Mouse (Mus musculus) urinary bladder, postnatal 25 days (tissue): ENCODE measurements around the gene Cyp2c39.
"Not testable (repeated sequence)": the region's sequence is repeated elsewhere in the genome, so short reads cannot be mapped to it uniquely, and the experiment has no call there.

Source experiments
- DNase-seq: peaks from one replicate; pipeline ENCODE4 v3.0.0; 2022; ENCODE audit warnings: low spot score

The Cyp2c39 gene

DNA sequence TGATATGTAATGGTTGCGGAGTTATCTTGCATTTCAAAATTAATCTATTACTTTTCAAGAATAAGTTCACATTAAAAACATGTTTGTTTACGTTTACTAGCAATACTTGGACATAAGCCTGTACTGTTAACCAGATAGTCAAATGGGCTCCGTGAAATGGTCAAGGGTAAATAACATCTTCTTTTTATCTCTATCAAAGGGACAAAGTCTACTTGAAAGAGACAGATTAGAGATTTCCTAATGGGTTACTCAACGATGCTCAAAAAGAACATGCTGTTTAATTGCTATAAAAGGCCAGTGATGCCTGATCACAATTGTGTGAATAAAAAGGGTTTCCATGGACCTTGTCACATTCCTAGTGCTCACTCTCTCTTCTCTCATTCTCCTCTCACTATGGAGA lies at the start of gene Cyp2c39:
Gene Cyp2c39 (plus strand): TSS at position 329 of the 400 bp plus-strand sequence.
- DNase-seq, result no peak

DNA sequence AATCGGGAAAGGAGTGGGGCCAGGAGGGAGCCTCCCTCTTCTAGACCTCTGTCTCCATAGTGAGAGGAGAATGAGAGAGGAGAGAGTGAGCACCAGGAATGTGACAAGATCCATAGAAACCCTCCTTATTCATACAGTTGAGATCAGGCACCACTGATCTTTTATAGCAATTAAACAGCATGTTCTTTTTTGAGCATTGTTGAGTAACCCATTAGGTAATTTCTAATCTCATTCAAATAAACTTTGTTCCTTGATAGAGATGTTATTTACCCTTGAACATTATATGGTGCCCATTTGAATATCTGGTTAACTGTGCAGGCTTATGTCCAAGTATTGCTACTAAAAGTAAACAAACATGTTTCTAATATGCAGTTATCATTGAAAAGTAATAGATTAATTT lies 47.7 kb upstream of the Cyp2c39 start, which contains the start of gene Cyp2c38:
Gene Cyp2c38 (minus strand): TSS at position 135 of the 400 bp plus-strand sequence.
- no peak for DNase-seq

DNA sequence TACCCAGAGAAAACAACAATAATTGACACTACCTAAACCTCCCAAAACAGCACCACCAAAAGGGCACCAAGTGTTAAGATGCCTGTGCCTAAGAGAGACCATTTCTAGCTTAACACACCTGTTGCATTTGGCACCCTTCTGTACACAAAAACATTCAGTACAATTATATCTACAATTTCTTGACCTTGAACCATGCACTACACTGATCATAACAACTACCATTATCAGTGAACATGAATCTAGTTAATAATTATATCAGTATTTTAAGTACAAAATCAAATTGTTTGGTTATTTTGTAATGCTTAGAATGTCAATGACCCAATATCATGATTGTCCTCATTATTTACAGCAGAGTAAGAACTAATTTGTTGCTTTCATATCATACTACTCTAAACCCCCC lies 46.7 kb upstream of the Cyp2c39 start:
- DNase-seq, result no peak

DNA sequence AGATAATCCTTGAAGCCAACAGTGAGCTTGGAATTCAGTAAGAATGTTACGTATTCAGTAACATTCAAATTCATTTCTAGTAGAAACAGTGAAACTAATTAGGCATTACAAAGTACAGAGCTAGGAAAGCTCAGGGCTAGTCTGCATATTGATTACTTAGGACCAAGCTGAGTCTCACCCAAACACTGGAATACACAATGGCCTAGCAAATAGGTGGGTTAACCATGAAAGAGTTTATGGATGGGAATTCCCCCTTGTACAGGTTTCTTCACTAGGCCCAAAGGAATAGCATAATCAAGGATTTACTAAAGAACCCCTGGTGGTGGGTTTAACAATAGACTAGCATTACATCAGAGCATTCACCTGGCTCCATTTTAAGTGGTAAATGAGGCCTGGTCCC lies 26.7 kb upstream of the Cyp2c39 start:
- DNase-seq, result not testable (repeated sequence)

DNA sequence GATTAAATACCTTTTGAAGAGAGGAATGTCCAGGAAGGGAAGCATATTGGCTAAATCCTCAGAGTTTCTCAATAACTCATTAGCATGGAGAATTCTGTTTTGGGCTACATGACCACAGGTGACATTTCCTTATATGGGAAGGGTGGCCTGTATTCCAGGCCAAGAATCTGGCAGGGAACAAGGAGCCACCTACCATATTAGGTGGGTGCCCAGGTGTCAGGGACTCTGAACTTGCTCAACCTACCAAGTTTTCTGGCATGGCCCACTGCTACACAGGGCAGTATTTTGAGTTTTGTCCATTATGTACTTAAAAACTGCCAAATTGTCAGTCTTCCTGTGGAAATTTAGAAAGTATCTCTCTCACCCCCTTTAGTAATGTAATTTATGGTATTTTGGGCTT lies 4.3 kb upstream of the Cyp2c39 start:
- no peak for DNase-seq

DNA sequence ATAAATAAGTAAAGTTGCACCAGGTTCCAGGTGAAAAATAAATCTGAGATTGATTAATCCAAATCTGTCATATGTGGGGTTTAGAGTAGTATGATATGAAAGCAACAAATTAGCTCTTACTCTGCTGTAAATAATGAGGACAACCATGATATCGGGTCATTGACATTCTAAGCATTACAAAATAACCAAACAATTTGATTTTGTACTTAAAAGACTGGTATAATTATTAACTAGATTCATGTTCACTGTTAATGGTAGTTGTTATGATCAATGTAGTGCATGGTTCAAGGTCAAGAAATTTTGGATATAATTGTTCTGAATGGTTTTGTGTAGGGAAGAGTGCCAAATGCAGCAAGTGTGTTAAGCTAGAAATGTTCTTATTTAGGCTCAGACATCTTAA lies 1.1 kb upstream of the Cyp2c39 start:
- DNase-seq, result no peak
